Mouse (Mus musculus) C2C12 (cell line): ENCODE measurements around the gene Nfia.

Source experiments
- CEBPB ChIP-seq: IDR thresholded peaks from one replicate; pipeline ENCODE4 v1.6.1; 2011; ENCODE audit warnings: low read depth, mild to moderate bottlenecking, control low read depth, moderate library complexity
- CTCF ChIP-seq: IDR thresholded peaks from one replicate; pipeline ENCODE4 v1.5.1; 2011; ENCODE audit not compliant: control insufficient read depth, insufficient read depth, insufficient read length
- FOSL1 ChIP-seq: IDR thresholded peaks from one replicate; pipeline ENCODE4 v1.8.0; 2011; ENCODE audit warnings: mild to moderate bottlenecking, low read length; ENCODE audit not compliant: poor library complexity, insufficient read depth, severe bottlenecking
- MAX ChIP-seq: IDR thresholded peaks from one replicate; pipeline ENCODE4 v1.6.1; 2011; ENCODE audit warnings: mild to moderate bottlenecking, control low read depth
- MYOD1 ChIP-seq: IDR thresholded peaks from one replicate; pipeline ENCODE4 v1.6.1; 2011; ENCODE audit warnings: low read depth; ENCODE audit not compliant: control insufficient read depth, insufficient read length
- MYOG ChIP-seq: IDR thresholded peaks from one replicate; pipeline ENCODE4 v1.6.1; 2011; ENCODE audit not compliant: control insufficient read depth, insufficient read length; ENCODE audit errors: extremely low read depth
- USF1 ChIP-seq: IDR thresholded peaks from one replicate; pipeline ENCODE4 v1.6.1; 2011; ENCODE audit warnings: low read depth, mild to moderate bottlenecking, control low read depth, moderate library complexity

GRCm38 (mm10) chr4:97788537-97788936, 16.0 kb downstream of the Nfia start:
- TF ChIP-seq CTCF = no peak
- TF ChIP-seq CEBPB = no peak
- no peak for TF ChIP-seq USF1
- no peak for TF ChIP-seq MYOD1
- no peak for TF ChIP-seq MAX
- no peak for TF ChIP-seq MYOG
- no peak for TF ChIP-seq FOSL1
